Mouse (Mus musculus) neural tube, embryonic 12.5 days (tissue): ENCODE results near the gene Stk16. TPM values are rescaled to one million over a fixed set of nuclear protein-coding genes. Genes with fewer than 3 reads are reported as not detected.
A peak's percentile ranks its signal among the peaks of the same experiment; 100 is the strongest.

ENCODE experiments used
- ATAC-seq: fragments of 200-750 bp; cut with Nextera tagmentation; 2 replicates; pipeline ENCODE4 v1.8.0; 2017; ENCODE audit warnings: low read depth, mild to moderate bottlenecking, moderate TSS enrichment, moderate library complexity; ENCODE audit not compliant: low FRiP score
- H3K27ac ChIP-seq: fragments of 300-500 bp; sonication (generic); 2 replicates; pipeline ENCODE4 v1.5.1; 2016
- H3K27me3 ChIP-seq: fragments of 300-500 bp; sonication (generic); replicated peaks from 2 replicates; pipeline ENCODE4 v1.6.1; 2016; ENCODE audit warnings: mild to moderate bottlenecking
- H3K36me3 ChIP-seq: fragments of 300-500 bp; sonication (generic); 2 replicates; pipeline ENCODE4 v1.6.1; 2016; ENCODE audit warnings: mild to moderate bottlenecking
- H3K4me1 ChIP-seq: fragments of 300-500 bp; sonication (generic); 2 replicates; pipeline ENCODE4 v1.6.1; 2016
- H3K4me2 ChIP-seq: fragments of 300-500 bp; sonication (generic); replicated peaks from 2 replicates; pipeline ENCODE4 v1.6.1; 2016; ENCODE audit warnings: mild to moderate bottlenecking
- H3K4me3 ChIP-seq: fragments of 300-500 bp; sonication (generic); 2 replicates; pipeline ENCODE4 v1.5.1; 2016
- H3K9ac ChIP-seq: fragments of 300-500 bp; sonication (generic); 2 replicates; pipeline ENCODE4 v1.6.1; 2016; ENCODE audit warnings: mild to moderate bottlenecking
- H3K9me3 ChIP-seq: fragments of 300-500 bp; sonication (generic); 2 replicates; pipeline ENCODE4 v1.6.1; 2016; ENCODE audit warnings: mild to moderate bottlenecking
- WGBS: fragments of 180-500 bp; shearing (Covaris S2); methylation state at CpG from one replicate; pipeline ENCODE4 v1.1.7; 2016; 5-methylcytosine and 5-hydroxymethylcytosine counted together
- polyA plus RNA-seq: library from polyadenylated mRNA; unstranded; fragments of >200 nt; fragmentation: Nextera tagmentation; extraction: Ambion mirVana; gene quantifications from 2 replicates; pipeline ENCODE4 v1.2.1, GENCODE M21; 2016

Stk16 gene
- 136 and 143 TPM in 2 replicates for polyA plus RNA-seq

GRCm38 (mm10) chr1:75210136-75211087, at the start of gene Stk16, which contains the start of gene Glb1l:
Gene Stk16, plus strand, starts transcription at chr1:75210838.
Gene Glb1l, minus strand, starts transcription at chr1:75210813.
- peaks cover 37% of the 10 kb centered on the region for H3K4me1 ChIP-seq
- H3K27ac ChIP-seq = no peak within 1 kb of the TSS
- peak within 1 kb of the TSS; percentile 97 for H3K4me2 ChIP-seq
- peak within 1 kb of the TSS; percentile 96 for H3K9ac ChIP-seq
- WGBS = 7% methylated on average over 42 of the region's 42 CpGs
- H3K36me3 ChIP-seq = peaks cover 36% of the 10 kb centered on the region
- no peaks in the 10 kb centered on the region for H3K9me3 ChIP-seq
- peak within 1 kb of the TSS; percentile 98 for H3K4me3 ChIP-seq
- H3K27me3 ChIP-seq = peaks cover 4% of the 10 kb centered on the region; the same call in 1 of the 2 replicates
- ATAC-seq = peak; percentile 96

GRCm38 (mm10) chr1:75168093-75168471, 42.6 kb upstream of the Stk16 start:
- no peak overlapping the region for H3K27ac ChIP-seq
- 11% methylated on average over 7 of the region's 7 CpGs for WGBS

GRCm38 (mm10) chr1:75168472-75169464, 41.9 kb upstream of the Stk16 start, which contains the start of gene Zfand2b:
Gene Zfand2b, plus strand, starts transcription at chr1:75168646.
- Histone ChIP-seq H3K4me2 (peak within 1 kb of the TSS; percentile 71), H3K36me3 (peaks cover 36% of the 10 kb centered on the region), H3K27ac (peak within 1 kb of the TSS; percentile 86), H3K4me3 (peak within 1 kb of the TSS; percentile 72), H3K9me3 (no peaks in the 10 kb centered on the region), H3K9ac (peak within 1 kb of the TSS; percentile 70), H3K4me1 (peaks cover 13% of the 10 kb centered on the region), H3K27me3 (no peaks in the 10 kb centered on the region)
- 1% methylated on average over 59 of the region's 59 CpGs for WGBS
- peak; percentile 98 for ATAC-seq

More at GRCm38 (mm10) chr1:75168093-75168471, 42.6 kb upstream of the Stk16 start:
- H3K9me3 ChIP-seq = no peaks in the 10 kb centered on the region
- peak overlapping the region; percentile 40; the same call in 1 of the 2 replicates for H3K9ac ChIP-seq
- H3K4me3 ChIP-seq = peak overlapping the region; percentile 72
- ATAC-seq = peak; percentile 2; the same call in 1 of the 2 replicates
- peaks cover 29% of the 10 kb centered on the region for H3K36me3 ChIP-seq
- H3K4me2 ChIP-seq = peak overlapping the region; percentile 71
- H3K27me3 ChIP-seq = no peaks in the 10 kb centered on the region
- peaks cover 13% of the 10 kb centered on the region for H3K4me1 ChIP-seq

- H3K36me3 ChIP-seq = peaks cover 66% of the 10 kb centered on the region
- peak overlapping the region; percentile 100 for H3K4me2 ChIP-seq
- no peaks in the 10 kb centered on the region for H3K27me3 ChIP-seq
- WGBS = 10% methylated on average over 23 of the region's 23 CpGs
- no peak overlapping the region for H3K27ac ChIP-seq
- peak overlapping the region; percentile 72 for H3K9ac ChIP-seq
- H3K9me3 ChIP-seq = no peaks in the 10 kb centered on the region
- peaks cover 17% of the 10 kb centered on the region for H3K4me1 ChIP-seq
- ATAC-seq = peak; percentile 58
- peak overlapping the region; percentile 61 for H3K4me3 ChIP-seq
These were observed 31.1 kb upstream of the Stk16 start for GRCm38 (mm10) chr1:75179334-75180104.

GRCm38 (mm10) chr1:75180105-75180590, 30.5 kb upstream of the Stk16 start, which contains the start of gene Abcb6:
Gene Abcb6, minus strand, starts transcription at chr1:75180392.
- Histone ChIP-seq H3K9me3 (no peaks in the 10 kb centered on the region), H3K36me3 (peaks cover 68% of the 10 kb centered on the region), H3K27me3 (no peaks in the 10 kb centered on the region), H3K27ac (no peak within 1 kb of the TSS), H3K4me3 (peak within 1 kb of the TSS; percentile 61), H3K4me2 (peak within 1 kb of the TSS; percentile 100), H3K4me1 (peaks cover 17% of the 10 kb centered on the region), H3K9ac (peak within 1 kb of the TSS; percentile 72)
- WGBS = 0% methylated on average over 31 of the region's 31 CpGs
- ATAC-seq = peak; percentile 94

GRCm38 (mm10) chr1:75180741-75181140, 29.9 kb upstream of the Stk16 start:
- no peak for ATAC-seq
- peak overlapping the region; percentile 100 for H3K4me2 ChIP-seq
- H3K36me3 ChIP-seq = peaks cover 68% of the 10 kb centered on the region
- H3K4me3 ChIP-seq = no peak overlapping the region
- H3K27me3 ChIP-seq = no peaks in the 10 kb centered on the region
- no peaks in the 10 kb centered on the region for H3K9me3 ChIP-seq
- no peak overlapping the region for H3K9ac ChIP-seq
- WGBS = 33% methylated on average over 7 of the region's 7 CpGs
- peaks cover 17% of the 10 kb centered on the region for H3K4me1 ChIP-seq
- no peak overlapping the region for H3K27ac ChIP-seq

GRCm38 (mm10) chr1:75181377-75181870, 29.2 kb upstream of the Stk16 start:
- H3K36me3 ChIP-seq = peaks cover 68% of the 10 kb centered on the region
- H3K4me3 ChIP-seq = no peak overlapping the region
- no peaks in the 10 kb centered on the region for H3K9me3 ChIP-seq
- H3K4me2 ChIP-seq = no peak overlapping the region
- WGBS = 84% methylated on average over 4 of the region's 4 CpGs
- H3K27me3 ChIP-seq = no peaks in the 10 kb centered on the region
- H3K27ac ChIP-seq = no peak overlapping the region
- no peak overlapping the region for H3K9ac ChIP-seq
- H3K4me1 ChIP-seq = peaks cover 17% of the 10 kb centered on the region
- no peak for ATAC-seq

GRCm38 (mm10) chr1:75182160-75182559, 28.5 kb upstream of the Stk16 start:
- no peak overlapping the region for H3K4me3 ChIP-seq
- ATAC-seq = no peak
- H3K4me2 ChIP-seq = no peak overlapping the region
- no peak overlapping the region for H3K27ac ChIP-seq
- 77% methylated on average over 4 of the region's 4 CpGs for WGBS
- peaks cover 66% of the 10 kb centered on the region for H3K36me3 ChIP-seq
- H3K9me3 ChIP-seq = no peaks in the 10 kb centered on the region
- no peak overlapping the region for H3K9ac ChIP-seq
- H3K27me3 ChIP-seq = no peaks in the 10 kb centered on the region
- H3K4me1 ChIP-seq = peaks cover 17% of the 10 kb centered on the region

- no peak overlapping the region for H3K4me3 ChIP-seq
- H3K27ac ChIP-seq = no peak overlapping the region
- 89% methylated on average over 11 of the region's 11 CpGs for WGBS
- no peaks in the 10 kb centered on the region; the same call in 1 of the 2 replicates for H3K4me1 ChIP-seq
- H3K4me2 ChIP-seq = no peak overlapping the region
- no peaks in the 10 kb centered on the region for H3K9me3 ChIP-seq
- no peaks in the 10 kb centered on the region for H3K27me3 ChIP-seq
- no peak overlapping the region for H3K9ac ChIP-seq
- H3K36me3 ChIP-seq = peaks cover 67% of the 10 kb centered on the region
- no peak for ATAC-seq
These were observed 25.1 kb upstream of the Stk16 start for GRCm38 (mm10) chr1:75185495-75185894.

GRCm38 (mm10) chr1:75187126-75187525, 23.5 kb upstream of the Stk16 start:
- H3K4me1 ChIP-seq = peaks cover 10% of the 10 kb centered on the region
- H3K4me2 ChIP-seq = no peak overlapping the region
- no peak overlapping the region for H3K4me3 ChIP-seq
- no peak overlapping the region for H3K27ac ChIP-seq
- peaks cover 57% of the 10 kb centered on the region for H3K36me3 ChIP-seq
- H3K27me3 ChIP-seq = no peaks in the 10 kb centered on the region
- H3K9me3 ChIP-seq = no peaks in the 10 kb centered on the region
- ATAC-seq = no peak
- H3K9ac ChIP-seq = no peak overlapping the region
